Mouse (Mus musculus) small intestine, adult 2 months (tissue): ENCODE data around the gene Serinc3. TPM values are rescaled to one million over a fixed set of nuclear protein-coding genes. Genes with fewer than 3 reads are reported as not detected.

Experiments used
- H3K27ac ChIP-seq: fragments of 200-500 bp; 2 replicates; pipeline ENCODE4 v1.5.1; 2012; ENCODE audit warnings: low read depth, low read length, control low read depth, inconsistent platforms; ENCODE audit not compliant: insufficient read depth
- H3K27me3 ChIP-seq: fragments of 200-500 bp; 2 replicates; pipeline ENCODE4 v1.6.1; 2012; ENCODE audit warnings: mild to moderate bottlenecking, moderate library complexity, low read length, inconsistent platforms; ENCODE audit not compliant: control insufficient read depth, insufficient read depth
- H3K36me3 ChIP-seq: fragments of 200-500 bp; 2 replicates; pipeline ENCODE4 v1.6.1; 2012; ENCODE audit warnings: mild to moderate bottlenecking, low read length, control low read depth, inconsistent platforms; ENCODE audit not compliant: control insufficient read depth, insufficient read depth
- H3K4me1 ChIP-seq: fragments of 200-500 bp; 2 replicates; pipeline ENCODE4 v1.6.1; 2012; ENCODE audit warnings: low read length, inconsistent platforms, mixed read lengths; ENCODE audit not compliant: control insufficient read depth, insufficient read depth, insufficient read length
- H3K4me3 ChIP-seq: fragments of 200-500 bp; 2 replicates; pipeline ENCODE4 v1.5.1; 2012; ENCODE audit warnings: low read depth, mild to moderate bottlenecking, control low read depth, inconsistent platforms, low read length, moderate library complexity
- CTCF ChIP-seq: fragments of 200-500 bp; IDR thresholded peaks from 2 replicates; pipeline ENCODE4 v1.5.1; 2012; ENCODE audit warnings: low read depth, mild to moderate bottlenecking, control low read depth, inconsistent platforms, low read length, moderate library complexity, mixed read lengths; ENCODE audit not compliant: insufficient replicate concordance, insufficient read length; ENCODE audit errors: extremely low read depth
- POLR2A ChIP-seq: fragments of 200-500 bp; IDR thresholded peaks from 2 replicates; pipeline ENCODE4 v1.6.1; 2012; ENCODE audit warnings: low read depth, mild to moderate bottlenecking, control low read depth, inconsistent platforms, low read length, moderate library complexity
- WGBS: fragments of 180-500 bp; shearing (Covaris S2); methylation state at CpG from one replicate; pipeline ENCODE4 v1.1.7; 2018; 5-methylcytosine and 5-hydroxymethylcytosine counted together
- polyA plus RNA-seq: library from polyadenylated mRNA; depleted of rRNA; stranded (reverse); fragments of >200 nt; gene quantifications from 2 replicates; pipeline ENCODE4 v1.2.3, GENCODE M21; 2012

Serinc3 gene
- polyA plus RNA-seq, 1 experiment = 262 TPM

DNA sequence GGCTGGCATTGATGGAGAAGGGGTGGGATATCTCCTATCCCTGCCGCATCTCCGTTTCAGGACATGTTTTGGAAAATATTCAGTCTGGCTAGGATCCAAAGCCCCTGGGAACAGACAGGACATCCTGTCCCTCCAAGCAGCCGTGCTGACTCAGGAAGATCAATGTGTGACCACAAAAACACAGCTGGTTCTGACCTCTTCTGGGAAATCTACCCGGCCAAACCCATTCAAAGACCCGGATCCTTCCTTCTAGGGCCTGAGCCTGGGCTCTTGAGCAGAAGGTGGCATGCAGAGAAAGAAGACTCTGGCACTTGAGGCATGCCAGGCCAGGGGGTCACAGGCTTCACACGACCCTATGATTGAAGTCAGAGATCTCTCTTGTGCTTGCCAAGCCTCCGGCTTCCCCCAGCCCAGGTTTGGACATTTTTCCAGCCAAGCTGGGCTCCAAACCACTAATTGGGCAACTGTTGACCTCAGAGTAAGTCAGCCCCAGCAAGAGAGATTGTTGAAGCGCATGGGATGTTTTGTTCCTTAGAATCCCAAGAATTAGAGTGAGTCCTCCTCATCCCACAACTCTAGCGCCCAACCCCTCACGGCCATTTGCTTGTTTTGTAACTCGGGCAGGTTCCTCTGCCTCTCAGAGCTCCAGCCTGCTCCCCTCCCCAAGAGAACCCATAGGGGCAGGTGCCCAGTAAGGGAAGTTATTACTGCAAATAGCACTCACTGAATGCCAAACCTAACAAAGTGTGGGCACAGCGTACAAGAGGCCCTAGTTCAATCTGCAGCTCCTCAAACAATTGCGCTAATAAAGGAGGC lies 48.7 kb downstream of the Serinc3 start:
- H3K27ac ChIP-seq = peak overlapping the region; percentile 93
- no peak for TF ChIP-seq POLR2A
- no peak for TF ChIP-seq CTCF

DNA sequence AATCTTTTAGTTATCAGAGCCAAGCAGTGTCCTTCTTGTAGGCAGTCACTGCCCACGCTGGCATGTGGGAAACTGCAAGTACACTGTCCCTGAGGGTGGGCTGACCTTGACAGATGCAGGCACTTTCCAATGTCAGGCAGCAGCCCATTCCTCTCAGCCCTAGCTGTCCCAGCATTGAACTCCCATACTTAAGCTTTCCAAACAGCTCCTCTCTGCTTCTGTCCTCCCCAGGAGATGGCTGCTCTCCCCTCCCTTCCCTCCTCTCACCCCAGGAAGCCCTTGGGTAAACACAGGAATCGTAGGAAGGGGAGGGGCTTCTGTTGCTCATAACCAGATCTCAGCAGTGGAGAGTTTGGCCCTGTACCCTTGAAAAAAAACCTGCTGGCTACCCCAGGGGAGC lies 49.8 kb downstream of the Serinc3 start:
- Histone ChIP-seq H3K4me1 (peaks cover 44% of the 10 kb centered on the region), H3K27me3 (no peaks in the 10 kb centered on the region), H3K4me3 (no peak overlapping the region), H3K36me3 (no peaks in the 10 kb centered on the region), H3K27ac (peak overlapping the region; percentile 93)
- whole genome bisulfite sequencing = 20% methylated on average over 2 of the region's 2 CpGs
- TF ChIP-seq POLR2A (no peak), CTCF (no peak)

More for the DNA sequence above, 48.7 kb downstream of the Serinc3 start:
- 30% methylated on average over 13 of the region's 13 CpGs for WGBS
- H3K4me3 ChIP-seq = no peak overlapping the region
- peaks cover 34% of the 10 kb centered on the region for H3K4me1 ChIP-seq
- H3K27me3 ChIP-seq = no peaks in the 10 kb centered on the region
- no peaks in the 10 kb centered on the region for H3K36me3 ChIP-seq

DNA sequence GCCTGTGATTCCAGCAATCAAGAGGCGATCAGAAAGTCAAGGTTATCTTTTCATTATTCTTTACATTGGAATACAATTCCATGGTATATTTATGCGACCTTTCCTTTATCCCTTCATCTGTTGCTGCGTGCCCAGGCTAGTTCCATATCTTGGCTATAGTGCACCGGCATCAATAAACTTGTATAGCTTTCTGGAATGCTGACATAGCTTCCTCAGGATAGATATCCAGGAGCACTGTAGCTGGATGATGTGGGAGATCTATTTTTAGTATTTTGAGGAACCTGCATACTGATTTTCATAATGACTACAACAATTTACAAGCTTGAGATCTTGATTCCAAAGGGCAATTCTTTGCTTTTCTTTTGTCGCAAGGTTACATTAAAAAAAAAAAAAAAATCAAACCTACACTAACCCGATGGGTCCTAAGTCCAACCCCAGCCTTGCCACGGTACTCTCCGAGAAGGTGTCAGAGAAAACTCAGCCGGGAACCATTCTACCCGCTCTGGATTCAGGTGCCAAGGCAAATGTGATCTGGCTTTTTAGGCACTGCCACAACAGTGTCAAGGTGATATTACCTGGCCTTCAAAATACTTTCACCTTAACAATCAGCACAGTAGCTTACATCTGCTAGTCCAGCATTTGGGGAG lies 51.2 kb downstream of the Serinc3 start:
- 29% methylated on average over 10 of the region's 10 CpGs for WGBS
- no peak for TF ChIP-seq CTCF
- no peak; the same call in 1 of the 2 replicates for TF ChIP-seq POLR2A
- no peaks in the 10 kb centered on the region for H3K36me3 ChIP-seq
- H3K27me3 ChIP-seq = no peaks in the 10 kb centered on the region
- peak overlapping the region; percentile 93 for H3K27ac ChIP-seq
- peaks cover 56% of the 10 kb centered on the region for H3K4me1 ChIP-seq
- H3K4me3 ChIP-seq = no peak overlapping the region

GRCm38 (mm10) chr2:163592084-163592483 lies 52.8 kb downstream of the Serinc3 start:
- peak overlapping the region; percentile 95; the same call in 1 of the 2 replicates for H3K27ac ChIP-seq
- WGBS = 49% methylated on average over 1 of the region's 1 CpGs

DNA sequence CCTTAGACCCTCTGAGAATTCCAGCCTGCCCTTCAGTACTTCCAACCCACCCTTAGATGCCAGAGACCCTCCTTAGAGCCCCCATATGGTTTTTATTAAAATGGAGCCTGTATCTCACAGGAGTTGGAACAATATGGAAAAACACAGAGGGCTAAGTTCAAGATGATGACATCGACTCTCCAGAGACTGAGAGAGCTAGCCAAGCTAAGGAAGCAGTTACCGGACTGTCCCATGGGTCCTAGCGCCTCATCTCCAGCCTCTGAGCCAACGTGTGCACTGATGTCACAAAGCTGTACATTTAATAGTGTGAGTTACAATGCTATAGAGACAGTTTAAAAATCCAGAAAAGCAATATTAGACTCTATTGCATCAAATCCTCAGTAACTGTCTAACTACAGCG lies 53.9 kb downstream of the Serinc3 start:
- WGBS = 57% methylated on average over 5 of the region's 5 CpGs
- Histone ChIP-seq H3K36me3 (no peaks in the 10 kb centered on the region), H3K27ac (peak overlapping the region; percentile 95), H3K27me3 (no peaks in the 10 kb centered on the region), H3K4me1 (peaks cover 48% of the 10 kb centered on the region), H3K4me3 (no peak overlapping the region)
- no peak for TF ChIP-seq CTCF
- no peak for TF ChIP-seq POLR2A

More at GRCm38 (mm10) chr2:163592084-163592483, 52.8 kb downstream of the Serinc3 start:
- Histone ChIP-seq H3K27me3 (no peaks in the 10 kb centered on the region), H3K4me3 (no peak overlapping the region), H3K36me3 (no peaks in the 10 kb centered on the region), H3K4me1 (peaks cover 56% of the 10 kb centered on the region)
- no peak for TF ChIP-seq POLR2A
- TF ChIP-seq CTCF = peak; percentile 53; the same call in 1 of the 2 replicates

DNA sequence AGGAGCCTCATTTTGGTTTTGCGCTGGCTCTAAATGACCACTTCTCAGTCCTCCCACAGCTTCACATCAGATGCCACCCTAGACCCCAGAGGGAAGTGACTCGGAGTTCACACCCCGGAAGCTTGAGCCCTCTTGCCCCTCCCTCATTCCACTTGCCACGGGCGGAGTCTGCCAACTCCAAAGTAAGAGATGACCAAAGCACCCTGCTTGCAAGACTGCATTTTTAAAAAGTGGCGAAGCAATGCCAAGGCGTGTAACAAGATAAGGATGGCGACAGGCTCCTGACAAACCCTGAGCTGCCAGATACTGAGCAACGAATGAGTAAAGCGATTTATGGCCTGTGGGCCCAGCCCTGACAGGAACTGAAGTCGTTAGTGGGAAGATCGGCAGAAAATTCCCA lies 54.7 kb downstream of the Serinc3 start:
- H3K27ac ChIP-seq = peak overlapping the region; percentile 95
- H3K36me3 ChIP-seq = no peaks in the 10 kb centered on the region
- TF ChIP-seq POLR2A = no peak
- TF ChIP-seq CTCF = no peak
- WGBS = 25% methylated on average over 12 of the region's 12 CpGs
- no peaks in the 10 kb centered on the region for H3K27me3 ChIP-seq
- H3K4me1 ChIP-seq = peaks cover 41% of the 10 kb centered on the region
- no peak overlapping the region for H3K4me3 ChIP-seq

- TF ChIP-seq POLR2A (no peak), CTCF (no peak)
- no peak overlapping the region for H3K27ac ChIP-seq
- no peaks in the 10 kb centered on the region for H3K27me3 ChIP-seq
- H3K4me3 ChIP-seq = no peak overlapping the region
- peaks cover 44% of the 10 kb centered on the region for H3K4me1 ChIP-seq
- no peaks in the 10 kb centered on the region for H3K36me3 ChIP-seq
- 72% methylated on average over 5 of the region's 5 CpGs for WGBS
These were observed 57.4 kb downstream of the Serinc3 start for GRCm38 (mm10) chr2:163587506-163587905.
